Mouse (Mus musculus) lung, embryonic 16.5 days (tissue): ENCODE measurements around the gene Pcca. TPM values are rescaled to one million over a fixed set of nuclear protein-coding genes. Genes with fewer than 3 reads are reported as not detected.

Source experiments
- ATAC-seq: fragments of 200-750 bp; cut with Nextera tagmentation; 2 replicates; pipeline ENCODE4 v1.8.0; 2017; ENCODE audit warnings: low read depth, mild to moderate bottlenecking, moderate library complexity
- H3K27ac ChIP-seq: fragments of 300-500 bp; sonication (generic); 2 replicates; pipeline ENCODE4 v1.5.1; 2014; ENCODE audit warnings: mild to moderate bottlenecking, control low read depth, low read length
- H3K27me3 ChIP-seq: fragments of 300-500 bp; sonication (generic); 2 replicates; pipeline ENCODE4 v1.6.1; 2014; ENCODE audit warnings: low read depth, low read length, mixed read lengths; ENCODE audit not compliant: control insufficient read depth, insufficient read depth
- H3K36me3 ChIP-seq: fragments of 300-500 bp; sonication (generic); 2 replicates; pipeline ENCODE4 v1.6.1; 2014; ENCODE audit warnings: low read length; ENCODE audit not compliant: control insufficient read depth, insufficient read depth
- H3K4me1 ChIP-seq: fragments of 300-500 bp; sonication (generic); replicated peaks from 2 replicates; pipeline ENCODE4 v1.6.1; 2014; ENCODE audit warnings: low read length, mixed read lengths; ENCODE audit not compliant: control insufficient read depth, insufficient read depth
- H3K4me2 ChIP-seq: fragments of 300-500 bp; sonication (generic); 2 replicates; pipeline ENCODE4 v1.6.1; 2014; ENCODE audit warnings: low read depth, low read length, control low read depth
- H3K4me3 ChIP-seq: fragments of 300-500 bp; sonication (generic); 2 replicates; pipeline ENCODE4 v1.5.1; 2014; ENCODE audit warnings: mild to moderate bottlenecking, low read length, control low read depth
- H3K9ac ChIP-seq: fragments of 300-500 bp; sonication (generic); 2 replicates; pipeline ENCODE4 v1.6.1; 2014; ENCODE audit warnings: low read length, control low read depth
- H3K9me3 ChIP-seq: fragments of 300-500 bp; sonication (generic); 2 replicates; pipeline ENCODE4 v1.6.1; 2016; ENCODE audit warnings: low read length; ENCODE audit not compliant: control insufficient read depth
- whole genome bisulfite sequencing: fragments of 180-500 bp; shearing (Covaris S2); extraction: QIAGEN DNeasy Blood & Tissue Kit; methylation state at CpG from one replicate; pipeline ENCODE4 v1.1.7; 2014; 5-methylcytosine and 5-hydroxymethylcytosine counted together
- polyA plus RNA-seq: library from polyadenylated mRNA; unstranded; fragments of >200 nt; fragmentation: Nextera tagmentation; extraction: Ambion mirVana; gene quantifications from 2 replicates; pipeline ENCODE4 v1.2.1, GENCODE M21; 2015

Gene Pcca
- polyA plus RNA-seq, 1 experiment from 2014 or later, result 19.0 TPM

- Histone ChIP-seq H3K4me3 (peak within 1 kb of the TSS; percentile 31), H3K27me3 (peaks cover 59% of the 10 kb centered on the region), H3K27ac (no peak within 1 kb of the TSS), H3K4me2 (peak within 1 kb of the TSS; percentile 44), H3K36me3 (no peaks in the 10 kb centered on the region), H3K4me1 (no peaks in the 10 kb centered on the region; the same call in 1 of the 2 replicates), H3K9me3 (no peaks in the 10 kb centered on the region), H3K9ac (no peak within 1 kb of the TSS)
- ATAC-seq, result peak; percentile 54
- 1% methylated on average over 46 of the region's 51 CpGs for WGBS
These were observed 43.4 kb upstream of the Pcca start, which contains the start of gene Gm10837 for GRCm38 (mm10) chr14:122490441-122491328. Gene Gm10837, plus strand, starts transcription at chr14:122490586.

GRCm38 (mm10) chr14:122491521-122491920, 42.6 kb upstream of the Pcca start:
- peaks cover 51% of the 10 kb centered on the region for H3K27me3 ChIP-seq
- no peak overlapping the region for H3K9ac ChIP-seq
- ATAC-seq, result no peak
- no peaks in the 10 kb centered on the region for H3K9me3 ChIP-seq
- 69% methylated on average over 6 of the region's 6 CpGs for WGBS
- H3K4me3 ChIP-seq, result no peak overlapping the region
- H3K4me2 ChIP-seq, result no peak overlapping the region
- H3K27ac ChIP-seq, result no peak overlapping the region
- no peaks in the 10 kb centered on the region for H3K36me3 ChIP-seq
- no peaks in the 10 kb centered on the region; the same call in 1 of the 2 replicates for H3K4me1 ChIP-seq

GRCm38 (mm10) chr14:122492015-122492414, 42.1 kb upstream of the Pcca start:
- 76% methylated on average over 1 of the region's 1 CpGs for WGBS
- Histone ChIP-seq H3K27me3 (peaks cover 50% of the 10 kb centered on the region), H3K9ac (no peak overlapping the region), H3K4me3 (no peak overlapping the region), H3K27ac (no peak overlapping the region), H3K4me1 (no peaks in the 10 kb centered on the region; the same call in 1 of the 2 replicates), H3K9me3 (no peaks in the 10 kb centered on the region), H3K36me3 (no peaks in the 10 kb centered on the region), H3K4me2 (no peak overlapping the region)
- ATAC-seq, result no peak

- no peak for ATAC-seq
- H3K4me1 ChIP-seq, result no peaks in the 10 kb centered on the region
These were observed 25.1 kb upstream of the Pcca start for GRCm38 (mm10) chr14:122509058-122509457.

GRCm38 (mm10) chr14:122511519-122511918, 22.6 kb upstream of the Pcca start:
- H3K27me3 ChIP-seq, result 0 out of 2 replicates have a peak, but pooled peaks cover 3% of the 10 kb centered on the region
- H3K4me1 ChIP-seq, result no peaks in the 10 kb centered on the region
- H3K4me3 ChIP-seq, result no peak overlapping the region
- WGBS, result 42% methylated on average over 3 of the region's 3 CpGs
- ATAC-seq, result no peak
- H3K36me3 ChIP-seq, result no peaks in the 10 kb centered on the region
- H3K27ac ChIP-seq, result no peak overlapping the region
- no peak overlapping the region for H3K4me2 ChIP-seq
- H3K9ac ChIP-seq, result no peak overlapping the region
- no peaks in the 10 kb centered on the region for H3K9me3 ChIP-seq

More at GRCm38 (mm10) chr14:122509058-122509457, 25.1 kb upstream of the Pcca start:
- Histone ChIP-seq H3K27me3 (0 out of 2 replicates have a peak, but pooled peaks cover 3% of the 10 kb centered on the region), H3K27ac (no peak overlapping the region), H3K4me3 (no peak overlapping the region), H3K9ac (no peak overlapping the region), H3K9me3 (no peaks in the 10 kb centered on the region), H3K4me2 (no peak overlapping the region), H3K36me3 (no peaks in the 10 kb centered on the region)
- WGBS, result 19% methylated on average over 2 of the region's 2 CpGs

GRCm38 (mm10) chr14:122513511-122514036, 20.6 kb upstream of the Pcca start:
- no peaks in the 10 kb centered on the region for H3K4me1 ChIP-seq
- H3K27ac ChIP-seq, result no peak overlapping the region
- H3K36me3 ChIP-seq, result no peaks in the 10 kb centered on the region
- no peak overlapping the region for H3K9ac ChIP-seq
- no peak overlapping the region for H3K4me2 ChIP-seq
- peak; percentile 71 for ATAC-seq
- no peaks in the 10 kb centered on the region for H3K9me3 ChIP-seq
- 0 out of 2 replicates have a peak, but pooled peaks cover 3% of the 10 kb centered on the region for H3K27me3 ChIP-seq
- 21% methylated on average over 1 of the region's 1 CpGs for WGBS
- H3K4me3 ChIP-seq, result no peak overlapping the region

GRCm38 (mm10) chr14:122528475-122528874, 5.6 kb upstream of the Pcca start:
- no peak overlapping the region for H3K27ac ChIP-seq
- H3K4me1 ChIP-seq, result no peaks in the 10 kb centered on the region
- no peak overlapping the region for H3K9ac ChIP-seq
- H3K4me2 ChIP-seq, result no peak overlapping the region
- ATAC-seq, result no peak
- no peaks in the 10 kb centered on the region; the same call in 1 of the 2 replicates for H3K9me3 ChIP-seq
- no peaks in the 10 kb centered on the region for H3K36me3 ChIP-seq
- WGBS, result 70% methylated on average over 4 of the region's 4 CpGs
- H3K27me3 ChIP-seq, result no peaks in the 10 kb centered on the region
- H3K4me3 ChIP-seq, result no peak overlapping the region

- WGBS, result 100% methylated on average over 1 of the region's 1 CpGs
- ATAC-seq, result no peak
- no peak overlapping the region for H3K27ac ChIP-seq
These were observed 1.9 kb downstream of the Pcca start for GRCm38 (mm10) chr14:122535986-122536385.

GRCm38 (mm10) chr14:122548421-122548820, 14.3 kb downstream of the Pcca start:
- Histone ChIP-seq H3K27ac (no peak overlapping the region), H3K9me3 (peaks cover 2% of the 10 kb centered on the region; the same call in 1 of the 2 replicates), H3K9ac (no peak overlapping the region), H3K27me3 (no peaks in the 10 kb centered on the region), H3K4me2 (no peak overlapping the region), H3K4me3 (no peak overlapping the region), H3K4me1 (no peaks in the 10 kb centered on the region), H3K36me3 (no peaks in the 10 kb centered on the region)
- no peak for ATAC-seq
- 95% methylated on average over 1 of the region's 1 CpGs for WGBS

More at GRCm38 (mm10) chr14:122535986-122536385, 1.9 kb downstream of the Pcca start:
- no peaks in the 10 kb centered on the region for H3K27me3 ChIP-seq
- H3K4me1 ChIP-seq, result peaks cover 4% of the 10 kb centered on the region; the same call in 1 of the 2 replicates
- H3K36me3 ChIP-seq, result no peaks in the 10 kb centered on the region
- no peak overlapping the region for H3K9ac ChIP-seq
- no peak overlapping the region for H3K4me2 ChIP-seq
- H3K9me3 ChIP-seq, result no peaks in the 10 kb centered on the region
- H3K4me3 ChIP-seq, result no peak overlapping the region
